Mouse (Mus musculus) spleen, adult 2 months (tissue): ENCODE data around the gene Nr1h5.

Experiments used
- CTCF ChIP-seq: fragments of 200-500 bp; IDR thresholded peaks from 2 replicates; pipeline ENCODE4 v1.5.1; 2011; ENCODE audit warnings: mild to moderate bottlenecking, inconsistent platforms; ENCODE audit not compliant: insufficient read depth, insufficient read length, insufficient replicate concordance; ENCODE audit errors: extremely low read depth
- POLR2A ChIP-seq: fragments of 200-500 bp; IDR thresholded peaks from 2 replicates; pipeline ENCODE4 v1.6.1; 2011; ENCODE audit warnings: low read depth, low read length, inconsistent platforms

DNA sequence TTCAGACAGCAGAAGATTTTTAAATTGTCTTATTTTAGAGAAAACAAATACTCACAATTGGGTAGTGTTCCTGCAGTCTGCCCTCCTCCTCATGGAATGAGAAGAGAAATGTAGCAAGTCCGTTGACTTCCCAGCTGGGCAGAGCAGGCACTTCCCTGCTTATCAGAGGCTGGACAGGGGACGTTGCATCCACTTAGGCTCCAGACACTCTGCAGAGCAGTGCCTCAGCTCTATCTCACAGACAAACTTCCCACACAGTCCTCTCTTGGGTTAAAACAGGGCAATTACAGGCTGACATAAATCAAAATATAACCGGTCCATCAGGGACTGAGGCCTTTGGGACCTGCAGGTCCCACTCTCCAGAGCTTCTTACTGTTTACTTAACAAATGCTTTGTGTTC lies at the start of gene Nr1h5:
- no peak for TF ChIP-seq POLR2A
- TF ChIP-seq CTCF: no peak
